Mouse (Mus musculus): Measurements from ENCODE around the gene Htra1. TPM values are rescaled to one million over a fixed set of nuclear protein-coding genes. Genes with fewer than 3 reads are reported as not detected.
A peak's percentile ranks its signal among the peaks of the same experiment; 100 is the strongest.

The Htra1 gene
- polyA plus RNA-seq, 1 experiment = 11.5 TPM

- H3K4me1 ChIP-seq (ENCODE audit: control insufficient read depth, insufficient read depth, low read length) = no peaks in the 10 kb centered on the region
- TF ChIP-seq CTCF (IDR thresholded peaks at IDR 0.05; ENCODE audit: control insufficient read depth, insufficient read depth, low read length) = peak; percentile 48; the same call in 1 of the 2 replicates
- no peak for TF ChIP-seq POLR2A (IDR thresholded peaks at IDR 0.05; ENCODE audit: borderline replicate concordance, control insufficient read depth, low read depth, low read length)
- H3K27ac ChIP-seq (ENCODE audit: control insufficient read depth, insufficient read depth, low read depth, low read length, poor library complexity) = no peak overlapping the region
- H3K4me3 ChIP-seq (replicated peaks; ENCODE audit: control insufficient read depth, low read depth, low read length) = no peak overlapping the region
- WGBS = 26% methylated on average over 5 of the region's 5 CpGs
These were observed 21.1 kb upstream of the Htra1 start for GRCm38 (mm10) chr7:130914693-130915363.

DNA sequence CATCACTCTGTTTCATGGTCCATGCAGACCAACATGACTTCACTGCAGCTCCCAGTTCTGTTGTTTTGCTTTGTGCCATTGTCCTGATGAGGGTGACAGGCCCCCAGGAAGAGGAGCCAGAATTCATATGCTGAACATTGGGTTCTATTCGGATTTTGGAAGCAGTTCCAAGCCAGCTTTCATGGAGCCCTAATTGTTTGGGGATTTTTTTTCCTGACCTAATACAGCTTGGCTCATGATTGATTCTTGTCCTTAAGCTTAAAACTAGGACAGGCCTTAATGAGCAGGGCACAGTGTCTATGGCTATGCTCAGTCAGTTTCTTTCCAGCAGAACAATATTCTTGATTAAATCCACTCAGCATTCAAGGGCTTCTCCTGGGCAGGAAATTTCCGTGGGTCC lies 17.7 kb upstream of the Htra1 start:
- 70% methylated on average over 2 of the region's 2 CpGs for WGBS
- no peak overlapping the region for H3K27ac ChIP-seq (ENCODE audit: control insufficient read depth, insufficient read depth, low read depth, low read length, poor library complexity)
- H3K4me1 ChIP-seq (ENCODE audit: control insufficient read depth, insufficient read depth, low read length) = no peaks in the 10 kb centered on the region
- no peak overlapping the region for H3K4me3 ChIP-seq (replicated peaks; ENCODE audit: control insufficient read depth, low read depth, low read length)
- no peak for TF ChIP-seq POLR2A (IDR thresholded peaks at IDR 0.05; ENCODE audit: borderline replicate concordance, control insufficient read depth, low read depth, low read length)
- no peak for TF ChIP-seq CTCF (IDR thresholded peaks at IDR 0.05; ENCODE audit: control insufficient read depth, insufficient read depth, low read length)

GRCm38 (mm10) chr7:130922981-130923731 lies 12.8 kb upstream of the Htra1 start:
- Histone ChIP-seq H3K27ac (ENCODE audit: control insufficient read depth, insufficient read depth, low read depth, low read length, poor library complexity) (no peak overlapping the region), H3K4me3 (replicated peaks; ENCODE audit: control insufficient read depth, low read depth, low read length) (no peak overlapping the region), H3K4me1 (ENCODE audit: control insufficient read depth, insufficient read depth, low read length) (no peaks in the 10 kb centered on the region)
- WGBS = 64% methylated on average over 13 of the region's 13 CpGs
- TF ChIP-seq CTCF (IDR thresholded peaks at IDR 0.05; ENCODE audit: control insufficient read depth, insufficient read depth, low read length) (no peak), POLR2A (IDR thresholded peaks at IDR 0.05; ENCODE audit: borderline replicate concordance, control insufficient read depth, low read depth, low read length) (no peak)

GRCm38 (mm10) chr7:130930401-130930800 lies 5.5 kb upstream of the Htra1 start:
- no peak overlapping the region for H3K27ac ChIP-seq (ENCODE audit: control insufficient read depth, insufficient read depth, low read depth, low read length, poor library complexity)
- no peaks in the 10 kb centered on the region for H3K4me1 ChIP-seq (ENCODE audit: control insufficient read depth, insufficient read depth, low read length)
- 55% methylated on average over 3 of the region's 3 CpGs for WGBS
- no peak for TF ChIP-seq CTCF (IDR thresholded peaks at IDR 0.05; ENCODE audit: control insufficient read depth, insufficient read depth, low read length)
- TF ChIP-seq POLR2A (IDR thresholded peaks at IDR 0.05; ENCODE audit: borderline replicate concordance, control insufficient read depth, low read depth, low read length) = no peak
- H3K4me3 ChIP-seq (replicated peaks; ENCODE audit: control insufficient read depth, low read depth, low read length) = no peak overlapping the region

DNA sequence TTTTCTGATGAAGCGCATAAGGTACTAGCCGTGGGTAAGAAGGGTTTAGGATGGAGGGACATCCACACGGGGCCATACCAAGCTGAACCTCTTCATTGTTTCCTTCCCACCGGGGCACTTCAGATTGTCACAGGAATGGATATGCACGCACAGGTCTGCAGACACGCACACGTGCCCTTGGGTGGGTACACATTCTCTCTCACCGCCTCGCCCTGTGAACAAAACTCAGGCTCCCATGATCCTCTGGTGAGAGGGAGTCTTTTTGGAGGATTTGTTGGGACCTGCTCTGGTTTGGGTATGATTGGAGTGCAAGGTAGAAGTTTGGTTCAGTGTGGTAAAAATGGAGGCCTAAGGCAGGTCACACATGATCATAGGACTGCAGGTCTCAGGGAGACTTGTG lies 3.0 kb upstream of the Htra1 start:
- 81% methylated on average over 9 of the region's 9 CpGs for WGBS
- no peak for TF ChIP-seq CTCF (IDR thresholded peaks at IDR 0.05; ENCODE audit: control insufficient read depth, insufficient read depth, low read length)
- no peak for TF ChIP-seq POLR2A (IDR thresholded peaks at IDR 0.05; ENCODE audit: borderline replicate concordance, control insufficient read depth, low read depth, low read length)
- H3K27ac ChIP-seq (ENCODE audit: control insufficient read depth, insufficient read depth, low read depth, low read length, poor library complexity) = no peak overlapping the region

DNA sequence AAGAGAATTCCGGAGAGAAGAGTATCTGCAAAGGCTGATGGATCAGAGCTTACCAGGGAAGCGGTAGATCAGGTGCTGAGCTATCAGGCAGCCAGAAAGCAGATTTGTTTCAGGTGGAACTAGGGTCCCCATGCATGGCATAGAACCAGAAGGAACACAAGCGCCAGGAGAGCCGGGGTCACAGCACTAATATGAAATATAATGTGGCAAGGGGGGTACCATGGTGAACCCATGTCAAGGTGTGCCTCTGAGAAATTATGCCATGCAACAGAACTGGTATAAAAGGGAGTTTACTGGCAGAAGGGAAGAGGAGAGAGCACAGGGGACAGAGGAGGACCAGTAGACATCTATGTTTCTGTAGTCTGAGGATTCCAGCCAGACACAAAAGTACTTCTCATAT lies 1.3 kb upstream of the Htra1 start:
- no peak overlapping the region for H3K4me3 ChIP-seq (replicated peaks; ENCODE audit: control insufficient read depth, low read depth, low read length)
- WGBS = 80% methylated on average over 4 of the region's 4 CpGs
- H3K27ac ChIP-seq (ENCODE audit: control insufficient read depth, insufficient read depth, low read depth, low read length, poor library complexity) = no peak overlapping the region
- TF ChIP-seq POLR2A (IDR thresholded peaks at IDR 0.05; ENCODE audit: borderline replicate concordance, control insufficient read depth, low read depth, low read length) = no peak
- TF ChIP-seq CTCF (IDR thresholded peaks at IDR 0.05; ENCODE audit: control insufficient read depth, insufficient read depth, low read length) = no peak
- H3K4me1 ChIP-seq (ENCODE audit: control insufficient read depth, insufficient read depth, low read length) = peaks cover 1% of the 10 kb centered on the region; the same call in 1 of the 2 replicates

More for the DNA sequence above, 3.0 kb upstream of the Htra1 start:
- H3K4me3 ChIP-seq (replicated peaks; ENCODE audit: control insufficient read depth, low read depth, low read length) = no peak overlapping the region
- peaks cover 1% of the 10 kb centered on the region; the same call in 1 of the 2 replicates for H3K4me1 ChIP-seq (ENCODE audit: control insufficient read depth, insufficient read depth, low read length)

DNA sequence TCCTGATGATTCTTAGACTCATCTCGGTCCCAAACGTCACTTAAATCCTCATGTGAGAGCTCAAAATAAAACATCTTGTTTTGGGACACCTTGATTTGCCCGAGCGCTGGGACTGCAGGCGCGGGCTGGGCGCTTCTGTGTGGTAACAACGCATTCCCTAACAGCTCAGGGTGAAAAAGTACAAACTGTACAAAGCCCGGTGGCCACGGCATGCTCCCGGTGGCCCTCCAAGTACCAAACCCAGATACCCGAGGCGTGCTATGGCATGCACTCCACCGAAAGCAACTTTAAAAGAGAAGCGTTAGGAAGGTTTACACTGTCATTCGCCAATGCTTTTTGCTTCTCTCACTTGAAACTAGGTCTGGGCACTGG lies 504 bp upstream of the Htra1 start:
- H3K4me3 ChIP-seq (replicated peaks; ENCODE audit: control insufficient read depth, low read depth, low read length) = no peak overlapping the region
- H3K27ac ChIP-seq (ENCODE audit: control insufficient read depth, insufficient read depth, low read depth, low read length, poor library complexity) = no peak overlapping the region
- H3K4me1 ChIP-seq (ENCODE audit: control insufficient read depth, insufficient read depth, low read length) = peaks cover 1% of the 10 kb centered on the region; the same call in 1 of the 2 replicates
- WGBS = 9% methylated on average over 16 of the region's 16 CpGs
- TF ChIP-seq CTCF (IDR thresholded peaks at IDR 0.05; ENCODE audit: control insufficient read depth, insufficient read depth, low read length) = no peak
- TF ChIP-seq POLR2A (IDR thresholded peaks at IDR 0.05; ENCODE audit: borderline replicate concordance, control insufficient read depth, low read depth, low read length) = no peak

DNA sequence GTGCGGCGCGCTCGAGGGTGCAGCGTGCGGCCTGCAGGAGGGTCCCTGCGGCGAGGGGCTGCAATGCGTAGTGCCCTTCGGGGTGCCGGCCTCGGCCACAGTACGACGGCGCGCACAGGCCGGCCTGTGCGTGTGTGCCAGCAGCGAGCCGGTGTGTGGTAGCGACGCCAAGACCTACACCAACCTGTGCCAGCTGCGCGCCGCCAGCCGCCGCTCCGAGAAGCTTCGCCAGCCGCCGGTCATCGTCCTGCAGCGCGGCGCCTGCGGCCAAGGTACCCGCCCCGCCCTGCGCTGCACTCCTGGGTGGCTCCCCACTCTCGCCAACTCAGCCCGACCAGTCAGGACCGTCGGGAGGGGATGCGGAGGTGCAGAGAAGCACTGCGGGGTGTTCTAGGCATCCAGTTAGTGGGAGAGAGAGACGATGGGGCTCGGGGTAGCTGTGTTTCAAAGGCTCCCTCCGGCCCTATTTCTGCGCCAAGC lies 601 bp downstream of the Htra1 start:
- WGBS = 2% methylated on average over 49 of the region's 49 CpGs

More for the DNA sequence above, 601 bp downstream of the Htra1 start:
- H3K27ac ChIP-seq (ENCODE audit: control insufficient read depth, insufficient read depth, low read depth, low read length, poor library complexity) = no peak overlapping the region; the same call in 1 of the 2 replicates
- peaks cover 1% of the 10 kb centered on the region; the same call in 1 of the 2 replicates for H3K4me1 ChIP-seq (ENCODE audit: control insufficient read depth, insufficient read depth, low read length)
- TF ChIP-seq POLR2A (IDR thresholded peaks at IDR 0.05; ENCODE audit: borderline replicate concordance, control insufficient read depth, low read depth, low read length) (no peak), CTCF (IDR thresholded peaks at IDR 0.05; ENCODE audit: control insufficient read depth, insufficient read depth, low read length) (no peak)
- no peak overlapping the region for H3K4me3 ChIP-seq (replicated peaks; ENCODE audit: control insufficient read depth, low read depth, low read length)

Measured in bone marrow, adult 2 months (tissue).